Mouse (Mus musculus): ENCODE results near the gene Rhoa.

DNA sequence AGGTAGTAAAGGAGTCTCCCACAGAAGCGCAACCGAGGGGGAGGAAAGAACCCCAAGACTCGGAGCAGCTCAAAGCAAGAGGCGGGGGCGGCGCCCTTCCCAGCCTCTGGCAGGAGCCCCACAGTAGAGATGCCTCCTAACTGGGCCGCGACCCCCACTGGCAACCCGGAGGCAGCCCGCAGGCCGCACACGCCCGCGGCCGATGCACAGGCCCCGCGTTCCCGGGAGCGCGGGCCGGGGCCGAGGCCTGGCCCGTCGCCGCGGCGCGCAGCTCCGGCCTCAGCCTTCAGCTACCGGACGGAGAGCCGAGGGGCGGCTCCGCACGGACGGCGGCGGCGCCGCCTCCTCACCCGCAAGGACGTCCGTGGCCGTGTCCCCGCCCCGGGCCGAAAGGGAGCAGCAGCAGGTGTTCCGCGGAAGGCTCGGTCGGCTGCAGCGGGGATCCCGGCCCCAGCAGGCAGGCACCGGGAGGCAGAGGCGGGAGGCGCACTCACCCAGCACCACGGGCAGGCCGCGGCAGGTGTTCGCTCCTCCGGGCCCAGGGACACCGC lies 42.7 kb upstream of the Rhoa start:
- TF ChIP-seq CTCF (IDR thresholded peaks at IDR 0.05) = no peak
- no peak for TF ChIP-seq POLR2A (IDR thresholded peaks at IDR 0.05; ENCODE audit: insufficient read depth, low read depth, low read length)
